Mouse (Mus musculus) neural tube, embryonic 14.5 days (tissue): ENCODE measurements around the gene Mobp. TPM values are rescaled to one million over a fixed set of nuclear protein-coding genes. Genes with fewer than 3 reads are reported as not detected.

Experiments
- ATAC-seq: fragments of 200-750 bp; cut with Nextera tagmentation; 2 replicates; pipeline ENCODE4 v1.8.0; 2017; ENCODE audit warnings: low read depth, mild to moderate bottlenecking, moderate TSS enrichment, moderate library complexity
- H3K27ac ChIP-seq: fragments of 300-500 bp; sonication (generic); 2 replicates; pipeline ENCODE4 v1.5.1; 2014; ENCODE audit warnings: low read depth, mild to moderate bottlenecking, control low read depth, low read length, moderate library complexity, mixed read lengths
- H3K27me3 ChIP-seq: fragments of 300-500 bp; sonication (generic); 2 replicates; pipeline ENCODE4 v1.6.1; 2014; ENCODE audit warnings: low read length; ENCODE audit not compliant: control insufficient read depth, insufficient read depth
- H3K36me3 ChIP-seq: fragments of 300-500 bp; sonication (generic); 2 replicates; pipeline ENCODE4 v1.6.1; 2014; ENCODE audit warnings: low read length, mixed read lengths; ENCODE audit not compliant: control insufficient read depth, insufficient read depth
- H3K4me1 ChIP-seq: fragments of 300-500 bp; sonication (generic); 2 replicates; pipeline ENCODE4 v1.6.1; 2014; ENCODE audit warnings: low read length; ENCODE audit not compliant: control insufficient read depth, insufficient read depth
- H3K4me2 ChIP-seq: fragments of 300-500 bp; sonication (generic); 2 replicates; pipeline ENCODE4 v1.6.1; 2014; ENCODE audit warnings: mild to moderate bottlenecking, low read depth, low read length, control low read depth
- H3K4me3 ChIP-seq: fragments of 300-500 bp; sonication (generic); 2 replicates; pipeline ENCODE4 v1.5.1; 2014; ENCODE audit warnings: low read depth, low read length, control low read depth, mixed read lengths
- H3K9ac ChIP-seq: fragments of 300-500 bp; sonication (generic); replicated peaks from 2 replicates; pipeline ENCODE4 v1.6.1; 2014; ENCODE audit warnings: low read depth, mild to moderate bottlenecking, control low read depth, low read length, mixed read lengths
- H3K9me3 ChIP-seq: fragments of 300-500 bp; sonication (generic); 2 replicates; pipeline ENCODE4 v1.6.1; 2016; ENCODE audit warnings: low read length; ENCODE audit not compliant: control insufficient read depth
- WGBS: fragments of 180-500 bp; shearing (Covaris S2); extraction: QIAGEN DNeasy Blood & Tissue Kit; methylation state at CpG from one replicate; pipeline ENCODE4 v1.1.7; 2014; 5-methylcytosine and 5-hydroxymethylcytosine counted together
- polyA plus RNA-seq: library from polyadenylated mRNA; unstranded; fragments of >200 nt; fragmentation: Nextera tagmentation; extraction: Ambion mirVana; gene quantifications from 2 replicates; pipeline ENCODE4 v1.2.1, GENCODE M21; 2014

Mobp gene
- polyA plus RNA-seq, 1 experiment from 2014 or later: 0.16 TPM

DNA sequence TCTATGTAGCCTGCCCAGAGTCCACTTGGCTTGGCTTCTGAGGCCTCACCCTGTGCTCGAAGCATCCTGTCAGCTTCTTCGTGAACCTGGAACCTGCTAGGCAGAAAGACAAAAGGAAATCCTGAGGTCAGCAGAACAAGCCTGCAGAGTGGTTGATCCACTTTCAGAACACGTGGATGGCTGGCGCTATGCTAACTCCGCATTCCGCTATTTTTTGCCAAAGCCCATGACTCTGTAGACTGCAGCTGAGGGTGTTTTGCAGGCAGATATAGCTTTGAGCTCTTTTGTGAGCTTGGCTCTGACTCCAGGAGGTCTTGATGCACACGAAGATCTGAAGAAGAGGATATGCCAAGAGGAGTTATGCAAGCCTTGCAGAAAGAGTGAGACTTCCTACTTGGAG is 43.2 kb downstream of the Mobp start:
- Histone ChIP-seq H3K9ac (no peak overlapping the region), H3K4me3 (no peak overlapping the region), H3K27ac (no peak overlapping the region), H3K4me2 (no peak overlapping the region), H3K4me1 (no peaks in the 10 kb centered on the region), H3K27me3 (no peaks in the 10 kb centered on the region), H3K9me3 (no peaks in the 10 kb centered on the region), H3K36me3 (no peaks in the 10 kb centered on the region)
- ATAC-seq: no peak
- WGBS: 81% methylated on average over 7 of the region's 7 CpGs

DNA sequence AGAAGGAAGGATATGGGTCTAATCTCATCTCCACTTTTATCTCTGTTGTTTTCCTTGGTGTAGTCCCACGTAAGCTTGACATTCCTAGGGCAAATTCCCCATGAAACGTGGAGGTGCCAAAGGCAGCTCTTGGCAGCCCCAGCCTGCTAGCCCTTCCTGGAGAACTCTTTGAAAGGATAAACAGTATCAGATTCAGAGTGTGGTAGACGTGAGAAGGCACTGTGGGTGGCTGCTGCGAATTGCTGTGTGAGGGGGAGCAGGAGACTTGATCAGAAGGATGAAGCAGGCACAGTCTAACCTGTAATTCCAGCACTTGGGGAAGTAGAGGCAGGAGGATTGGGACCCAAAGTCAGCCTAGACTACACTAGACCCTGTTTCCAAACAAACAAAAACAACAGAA is 51.4 kb downstream of the Mobp start:
- no peak overlapping the region for H3K27ac ChIP-seq
- WGBS: 68% methylated on average over 4 of the region's 4 CpGs
- H3K36me3 ChIP-seq: no peaks in the 10 kb centered on the region
- no peak overlapping the region for H3K4me3 ChIP-seq
- ATAC-seq: no peak
- H3K9ac ChIP-seq: no peak overlapping the region
- no peaks in the 10 kb centered on the region for H3K27me3 ChIP-seq
- no peaks in the 10 kb centered on the region for H3K4me1 ChIP-seq
- no peaks in the 10 kb centered on the region for H3K9me3 ChIP-seq
- no peak overlapping the region for H3K4me2 ChIP-seq

DNA sequence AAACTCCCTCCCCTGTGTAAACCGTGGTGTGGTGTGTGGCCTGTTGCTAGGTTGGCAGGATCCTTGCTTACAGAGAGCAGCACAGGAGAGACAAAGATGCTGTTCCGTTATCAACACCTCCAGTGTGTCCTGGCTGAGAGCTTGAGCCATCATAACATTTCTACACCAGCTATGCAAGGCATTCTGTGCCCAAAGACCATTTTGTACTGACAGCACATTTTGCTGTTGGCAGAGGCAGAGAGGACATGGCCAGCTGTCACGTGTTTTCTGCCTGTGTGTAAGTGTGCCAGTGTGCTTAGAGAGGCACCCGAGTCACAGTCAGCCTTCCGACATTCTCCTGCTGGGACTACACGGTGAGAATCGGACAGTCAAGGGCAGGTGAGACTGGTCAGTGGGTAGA is 52.2 kb downstream of the Mobp start:
- Histone ChIP-seq H3K9ac (no peak overlapping the region), H3K36me3 (no peaks in the 10 kb centered on the region), H3K9me3 (no peaks in the 10 kb centered on the region), H3K27me3 (no peaks in the 10 kb centered on the region), H3K4me1 (no peaks in the 10 kb centered on the region), H3K4me3 (no peak overlapping the region), H3K27ac (no peak overlapping the region), H3K4me2 (no peak overlapping the region)
- 86% methylated on average over 7 of the region's 7 CpGs for WGBS
- no peak for ATAC-seq

DNA sequence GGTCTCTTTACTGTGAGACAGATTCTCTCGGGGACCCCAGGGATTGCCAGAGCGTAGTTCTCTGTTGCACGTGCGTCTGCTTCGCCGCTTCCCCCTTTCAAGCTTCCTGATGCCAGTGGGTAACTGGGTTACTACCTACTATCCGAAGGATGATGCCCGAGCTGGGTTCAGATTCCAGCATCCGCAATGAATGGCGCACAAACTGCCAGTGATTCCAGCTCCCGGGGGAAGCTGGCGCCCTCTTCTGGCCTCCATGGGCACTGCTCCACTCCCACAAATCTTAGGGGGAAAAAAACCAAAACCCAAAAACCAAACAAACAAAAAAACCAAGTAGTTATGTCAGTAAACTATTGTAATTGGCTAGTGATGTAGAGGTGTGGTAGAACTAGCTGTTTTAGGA is 53.2 kb downstream of the Mobp start:
- no peak for ATAC-seq
- H3K27me3 ChIP-seq: no peaks in the 10 kb centered on the region
- 28% methylated on average over 12 of the region's 12 CpGs for WGBS
- no peak overlapping the region for H3K4me3 ChIP-seq
- H3K27ac ChIP-seq: no peak overlapping the region
- H3K4me2 ChIP-seq: no peak overlapping the region
- no peak overlapping the region for H3K9ac ChIP-seq
- H3K36me3 ChIP-seq: no peaks in the 10 kb centered on the region
- H3K4me1 ChIP-seq: no peaks in the 10 kb centered on the region
- H3K9me3 ChIP-seq: no peaks in the 10 kb centered on the region

DNA sequence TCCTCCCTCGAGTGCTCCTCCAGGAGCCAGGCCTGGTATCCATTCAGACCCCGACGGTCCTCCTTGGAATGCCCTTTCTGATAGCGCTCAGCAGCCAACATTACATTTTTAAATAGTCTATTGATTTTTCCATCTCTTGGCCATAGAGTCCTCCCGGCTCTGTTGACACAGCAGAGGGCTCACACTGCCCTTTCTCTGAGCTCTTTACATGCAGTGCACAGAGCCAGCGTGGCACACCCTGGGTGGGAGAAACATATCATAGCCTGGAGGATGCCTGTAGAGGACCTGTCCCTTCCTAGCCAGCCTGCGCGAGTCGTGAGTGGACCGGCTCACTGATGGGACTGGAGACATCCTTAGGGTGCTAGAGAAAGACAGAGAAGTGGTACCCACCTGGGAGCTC is 54.4 kb downstream of the Mobp start:
- H3K4me3 ChIP-seq: no peak overlapping the region
- H3K27me3 ChIP-seq: no peaks in the 10 kb centered on the region
- no peaks in the 10 kb centered on the region for H3K36me3 ChIP-seq
- H3K4me1 ChIP-seq: no peaks in the 10 kb centered on the region
- H3K4me2 ChIP-seq: no peak overlapping the region
- no peaks in the 10 kb centered on the region for H3K9me3 ChIP-seq
- H3K9ac ChIP-seq: no peak overlapping the region
- 85% methylated on average over 10 of the region's 10 CpGs for WGBS
- no peak for ATAC-seq
- no peak overlapping the region for H3K27ac ChIP-seq

DNA sequence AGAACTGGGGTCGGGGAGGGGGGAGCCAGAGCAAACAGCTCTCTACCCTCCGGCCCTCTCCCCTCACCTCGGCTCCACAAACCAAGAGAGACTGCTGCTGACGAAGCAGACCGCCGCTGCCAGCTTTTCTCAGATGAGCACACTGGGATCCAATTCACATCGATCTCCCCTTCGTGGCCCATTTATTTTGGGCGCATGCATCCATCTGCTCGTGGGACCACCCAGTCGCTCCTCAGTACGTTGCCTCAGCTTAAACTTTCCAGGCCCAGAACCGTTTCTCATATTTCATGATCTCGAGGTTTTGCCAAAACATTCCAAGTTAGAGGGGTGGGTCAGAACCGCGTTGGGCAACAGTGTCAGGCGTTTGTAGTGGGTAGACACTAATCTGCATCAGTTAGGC is 57.4 kb downstream of the Mobp start:
- H3K9me3 ChIP-seq: no peaks in the 10 kb centered on the region
- no peaks in the 10 kb centered on the region for H3K4me1 ChIP-seq
- no peaks in the 10 kb centered on the region for H3K27me3 ChIP-seq
- no peak overlapping the region for H3K4me2 ChIP-seq
- 61% methylated on average over 17 of the region's 17 CpGs for WGBS
- no peaks in the 10 kb centered on the region for H3K36me3 ChIP-seq
- no peak for ATAC-seq
- no peak overlapping the region for H3K27ac ChIP-seq
- no peak overlapping the region for H3K9ac ChIP-seq
- no peak overlapping the region for H3K4me3 ChIP-seq

DNA sequence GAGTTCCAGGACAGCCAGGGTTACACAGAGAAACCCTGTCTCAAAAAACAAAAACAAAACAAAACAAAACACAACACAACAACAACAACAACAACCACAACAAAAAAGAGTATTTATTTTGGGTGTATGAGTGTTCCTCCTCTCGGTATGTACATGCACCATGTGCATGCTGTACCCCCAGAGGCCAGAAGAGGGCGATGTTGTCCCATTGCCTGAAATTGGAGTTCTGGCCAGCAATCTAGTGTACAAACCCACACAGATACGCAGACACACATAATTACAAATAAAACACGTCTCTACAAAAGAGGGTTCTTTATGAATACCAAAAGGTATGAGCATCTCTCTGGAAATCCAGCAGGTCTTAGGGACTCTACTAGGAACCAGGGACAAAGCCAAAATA is 60.6 kb downstream of the Mobp start:
- H3K4me1 ChIP-seq: 0 out of 2 replicates have a peak, but pooled peaks cover 3% of the 10 kb centered on the region
- H3K4me3 ChIP-seq: no peak overlapping the region
- H3K4me2 ChIP-seq: no peak overlapping the region
- 77% methylated on average over 4 of the region's 4 CpGs for WGBS
- no peak overlapping the region for H3K9ac ChIP-seq
- no peak overlapping the region for H3K27ac ChIP-seq
- no peak for ATAC-seq
- H3K36me3 ChIP-seq: no peaks in the 10 kb centered on the region
- H3K27me3 ChIP-seq: no peaks in the 10 kb centered on the region
- no peaks in the 10 kb centered on the region for H3K9me3 ChIP-seq

DNA sequence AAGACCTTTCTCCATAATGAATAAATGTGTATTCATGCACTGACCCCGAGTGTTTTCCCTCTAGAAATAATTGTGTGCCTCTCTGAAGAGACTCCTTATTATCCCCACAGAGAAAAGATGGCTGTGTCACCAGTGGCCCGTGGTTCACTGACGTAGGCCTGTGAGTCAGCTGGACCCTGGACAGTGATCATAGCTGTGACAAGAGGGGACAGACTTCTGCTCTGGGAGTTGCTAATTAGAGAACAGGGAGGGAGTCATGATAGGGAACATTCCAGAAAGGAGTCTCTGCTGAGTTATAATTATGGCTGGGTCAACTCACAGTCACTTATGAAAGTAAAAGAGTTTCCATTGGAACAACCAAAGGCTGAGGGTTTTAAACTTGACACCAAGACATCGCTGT is 61.4 kb downstream of the Mobp start:
- Histone ChIP-seq H3K36me3 (no peaks in the 10 kb centered on the region), H3K4me1 (0 out of 2 replicates have a peak, but pooled peaks cover 3% of the 10 kb centered on the region), H3K4me2 (no peak overlapping the region), H3K9ac (no peak overlapping the region), H3K27me3 (no peaks in the 10 kb centered on the region), H3K9me3 (no peaks in the 10 kb centered on the region), H3K27ac (no peak overlapping the region), H3K4me3 (no peak overlapping the region)
- no peak for ATAC-seq
- 67% methylated on average over 4 of the region's 4 CpGs for WGBS

DNA sequence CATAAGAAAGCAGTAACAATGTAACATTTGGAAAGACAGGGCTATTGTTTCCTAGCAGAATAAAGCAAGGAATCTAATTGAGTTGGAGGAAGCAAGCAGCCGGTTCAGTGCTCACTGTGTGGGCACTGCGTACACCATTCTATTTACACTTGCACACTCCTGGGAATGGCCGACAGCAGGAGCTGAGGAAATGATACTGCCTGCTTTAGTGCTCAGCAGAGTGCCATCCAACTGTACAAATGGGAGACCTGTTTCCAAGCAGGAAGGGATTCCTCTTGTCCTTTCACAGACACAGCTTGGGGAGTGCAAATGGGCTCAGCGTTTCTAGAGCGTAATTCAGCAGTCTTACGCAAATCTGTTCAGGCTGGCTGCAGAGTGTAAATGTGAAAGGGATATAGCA is 63.4 kb downstream of the Mobp start:
- Histone ChIP-seq H3K36me3 (no peaks in the 10 kb centered on the region), H3K27ac (0 out of 2 replicates have a peak overlapping the region, but pooled peaks have one; percentile 44), H3K9ac (no peak overlapping the region), H3K9me3 (no peaks in the 10 kb centered on the region), H3K4me2 (no peak overlapping the region), H3K27me3 (no peaks in the 10 kb centered on the region), H3K4me3 (no peak overlapping the region), H3K4me1 (0 out of 2 replicates have a peak, but pooled peaks cover 3% of the 10 kb centered on the region)
- 53% methylated on average over 6 of the region's 6 CpGs for WGBS
- ATAC-seq: no peak
